Mouse (Mus musculus): ENCODE measurements at regions not wholly inside any gene's neighbourhood (a gene's known extent, or its start where the extent isn't known, plus 50 kb on each side); places are given as distances from the start of the nearest gene placed in this dataset.
A peak's percentile ranks its signal among the peaks of the same experiment; 100 is the strongest.

DNA sequence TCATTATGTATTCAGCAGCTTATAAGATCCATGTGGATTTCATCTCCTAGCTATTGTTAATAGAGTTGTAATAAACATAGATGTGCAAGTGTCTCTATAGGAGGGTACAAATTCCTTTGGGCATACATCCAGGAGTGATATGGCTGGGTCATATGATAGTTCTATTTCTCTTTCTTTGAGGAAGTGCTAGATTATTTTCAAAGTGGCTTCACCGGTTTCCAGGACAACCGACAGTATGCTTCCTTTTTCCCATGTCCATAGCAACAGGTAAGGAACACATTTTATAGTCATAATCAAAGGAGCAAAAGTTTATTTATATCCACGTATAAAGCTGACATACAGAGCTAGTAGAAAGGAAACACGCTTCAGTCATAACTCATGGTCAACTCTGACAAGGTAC lies 710.2 kb upstream of the Tenm4 start:
- DNase-seq (ENCODE audit: low read depth, low spot score) = no peak

DNA sequence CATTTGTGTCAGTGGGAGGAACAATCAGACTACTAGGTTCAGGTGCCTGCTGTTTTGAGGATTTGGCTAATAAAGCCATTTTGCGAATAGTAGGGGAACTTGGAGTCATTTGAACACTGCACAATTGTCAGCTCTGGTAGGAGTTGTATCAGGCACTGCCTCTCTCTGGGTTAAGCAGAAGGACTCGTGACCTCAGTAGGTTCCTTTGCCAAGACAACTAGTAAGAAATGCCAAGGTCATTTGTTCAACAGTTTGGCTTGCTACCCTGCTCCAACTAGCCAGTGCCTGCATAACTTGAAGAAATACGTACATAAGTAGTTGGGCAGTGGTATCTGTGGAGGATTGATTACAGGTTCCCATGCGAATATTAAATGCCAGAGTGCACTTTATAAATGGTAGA lies 705.5 kb upstream of the Tenm4 start:
- DNase-seq (ENCODE audit: low read depth, low spot score) = no peak

DNA sequence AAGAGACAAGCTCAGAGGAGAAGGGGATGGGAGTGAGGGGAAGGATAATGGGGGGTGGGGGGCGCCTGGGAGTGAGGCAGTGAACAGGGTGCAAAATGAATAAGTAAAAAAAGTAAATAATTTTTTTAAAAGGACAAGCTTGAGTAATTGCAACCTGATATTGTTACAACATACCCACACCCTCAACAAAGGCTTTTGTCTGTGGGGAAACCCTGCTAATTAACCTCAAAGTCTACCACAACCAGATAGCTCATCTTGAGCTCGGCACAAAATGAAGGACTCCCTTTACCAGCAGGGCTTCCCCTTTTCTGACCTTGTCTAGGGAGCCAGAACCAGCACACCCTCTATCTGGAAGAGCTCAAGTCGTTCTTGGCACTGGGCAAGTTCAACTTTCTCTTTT lies 704.0 kb upstream of the Tenm4 start:
- DNase-seq (ENCODE audit: low read depth, low spot score) = no peak

DNA sequence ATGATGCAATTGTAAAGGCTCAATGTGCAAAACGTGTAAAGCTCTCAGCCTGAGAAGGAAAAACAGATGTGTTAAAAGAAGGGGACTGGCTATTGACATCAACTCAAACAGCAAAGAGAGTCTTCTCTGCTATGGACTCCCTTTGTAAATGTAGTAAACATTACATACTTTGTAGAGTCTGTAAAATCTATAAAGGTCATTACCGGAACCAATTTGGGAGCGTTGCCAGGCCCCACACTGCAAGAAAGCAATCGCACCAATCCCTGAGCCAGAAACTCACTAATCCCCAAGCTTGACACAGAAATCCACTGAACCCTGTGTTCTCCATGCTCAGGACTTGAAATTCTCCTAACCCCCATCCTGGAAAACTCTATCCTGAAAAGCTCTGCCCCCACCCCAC lies 697.2 kb upstream of the Tenm4 start:
- no peak for DNase-seq (ENCODE audit: low read depth, low spot score)

DNA sequence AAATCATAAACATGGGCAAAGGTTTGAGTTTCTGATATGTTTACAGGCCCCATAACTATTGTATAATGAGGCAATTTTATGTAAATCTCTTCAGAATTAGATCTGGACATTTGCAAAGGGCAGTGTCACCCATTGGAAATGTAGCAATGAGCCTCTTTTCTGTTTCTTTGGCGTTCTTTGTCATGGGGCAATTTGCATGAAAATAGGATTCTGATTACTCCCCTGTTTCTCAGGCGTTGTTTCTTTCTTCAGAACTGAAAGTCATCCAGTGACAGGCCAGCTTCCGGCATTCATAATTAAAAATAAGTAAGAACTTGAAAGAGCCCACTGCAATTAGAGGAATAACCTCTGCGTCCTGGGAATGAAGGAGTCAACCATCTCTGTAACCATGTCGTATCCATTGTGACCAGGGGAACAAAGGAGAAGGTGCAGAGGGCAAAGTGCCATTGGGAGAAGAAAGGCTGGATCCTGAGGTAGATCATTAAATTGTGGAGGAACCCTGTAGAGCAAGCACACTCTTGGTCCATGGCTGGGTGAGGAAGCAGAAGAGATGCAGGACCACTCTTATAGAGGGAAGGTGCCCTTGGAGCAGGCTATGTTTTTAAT lies 690.8 kb upstream of the Tenm4 start:
- DNase-seq (ENCODE audit: low read depth, low spot score) = no peak

DNA sequence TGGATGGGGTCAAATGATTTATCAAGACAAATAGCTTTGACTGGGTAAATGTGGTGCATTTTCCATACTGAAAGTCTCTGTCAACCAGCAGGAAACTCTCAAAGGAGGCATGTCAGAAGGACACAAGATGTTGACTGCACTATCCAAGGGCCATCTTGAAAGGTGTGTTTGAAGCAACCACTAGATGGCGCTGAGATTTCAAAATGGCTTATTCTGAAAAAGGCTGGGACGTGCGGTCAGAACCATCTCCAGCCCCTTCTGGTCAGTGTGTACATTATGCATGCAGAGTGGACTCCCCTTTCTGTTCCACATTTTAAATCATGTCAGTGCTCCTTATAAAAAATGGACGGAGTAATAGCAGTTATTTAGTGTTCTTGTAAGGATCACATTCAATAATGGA lies 681.4 kb upstream of the Tenm4 start:
- peak; percentile 48 for DNase-seq (ENCODE audit: low read depth, low spot score)

DNA sequence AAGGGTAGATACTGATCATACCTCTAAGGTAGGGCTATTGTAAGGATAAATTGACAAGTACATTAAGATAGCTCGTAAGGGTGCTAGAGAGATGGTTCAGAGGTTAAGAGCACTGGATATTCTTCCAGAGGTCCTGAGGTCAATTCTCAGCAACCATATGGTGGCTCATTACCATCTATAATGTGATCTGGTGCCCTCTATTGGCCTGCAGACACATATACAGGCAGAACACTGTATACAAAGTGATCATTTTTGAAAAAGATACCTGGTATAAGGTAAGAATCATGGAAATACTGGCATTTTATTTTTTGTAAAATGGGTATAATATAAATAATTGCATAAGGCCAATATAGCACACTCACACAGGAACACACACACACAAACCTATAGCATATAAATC lies 676.3 kb upstream of the Tenm4 start:
- DNase-seq (ENCODE audit: low read depth, low spot score) = no peak

DNA sequence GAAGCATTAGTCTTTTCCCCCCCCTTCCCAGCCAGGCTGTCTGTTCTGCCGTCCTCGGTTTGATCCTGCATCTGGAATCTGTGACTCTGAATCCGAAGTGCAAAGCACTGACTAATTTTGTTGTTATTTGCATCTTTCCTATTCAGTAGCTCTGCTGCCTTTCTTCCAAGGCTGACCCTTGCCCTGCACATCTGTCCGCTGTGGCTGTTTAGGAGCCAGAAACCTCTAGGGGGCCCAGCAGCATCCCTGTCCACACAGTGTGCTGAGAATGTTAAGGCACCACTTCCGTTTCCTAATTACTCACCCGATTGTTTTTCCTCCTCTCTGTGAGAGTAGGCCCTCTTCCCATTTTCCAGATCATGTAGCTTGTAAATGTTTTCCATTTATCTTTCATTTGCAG lies 668.1 kb upstream of the Tenm4 start:
- DNase-seq (ENCODE audit: low read depth, low spot score) = no peak

DNA sequence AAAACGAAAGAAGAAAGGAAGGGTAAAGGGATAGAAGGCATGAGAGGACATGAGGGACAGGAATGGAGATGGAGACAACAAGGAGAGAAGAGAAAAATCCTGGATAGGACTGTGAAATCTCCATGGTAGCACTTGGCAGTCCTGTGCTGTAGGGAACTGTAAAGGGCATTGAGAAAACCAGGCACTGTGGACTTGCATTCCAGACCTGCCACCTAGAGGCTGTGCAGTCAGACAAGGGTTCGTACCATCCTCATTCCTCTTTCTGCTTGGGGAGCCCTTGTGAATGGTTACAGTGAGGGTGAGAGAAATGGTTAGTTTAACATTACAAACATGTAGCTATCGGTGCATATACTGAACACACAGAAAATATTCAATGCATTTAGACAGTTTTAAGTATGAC lies 623.8 kb upstream of the Tenm4 start:
- DNase-seq (ENCODE audit: low read depth, low spot score) = no peak

DNA sequence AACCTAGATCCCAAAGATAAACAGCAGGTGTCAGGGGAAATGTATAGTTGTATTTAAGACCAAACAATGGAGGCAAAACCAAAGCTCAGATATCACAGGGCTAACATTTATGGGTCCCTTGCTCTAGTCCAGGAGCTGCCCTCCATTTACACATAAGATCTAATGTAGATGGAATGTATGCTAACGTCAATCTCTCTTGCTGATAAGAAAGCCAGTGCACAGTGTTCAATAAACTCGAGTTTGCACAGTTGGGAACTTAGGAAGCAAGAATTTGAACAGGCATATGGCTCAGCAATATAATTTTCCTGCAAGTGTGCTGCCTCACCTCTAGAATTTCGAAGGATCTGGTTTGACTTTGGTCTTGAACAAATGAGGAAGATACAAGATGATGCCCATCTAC lies 620.9 kb upstream of the Tenm4 start:
- DNase-seq (ENCODE audit: low read depth, low spot score) = no peak

DNA sequence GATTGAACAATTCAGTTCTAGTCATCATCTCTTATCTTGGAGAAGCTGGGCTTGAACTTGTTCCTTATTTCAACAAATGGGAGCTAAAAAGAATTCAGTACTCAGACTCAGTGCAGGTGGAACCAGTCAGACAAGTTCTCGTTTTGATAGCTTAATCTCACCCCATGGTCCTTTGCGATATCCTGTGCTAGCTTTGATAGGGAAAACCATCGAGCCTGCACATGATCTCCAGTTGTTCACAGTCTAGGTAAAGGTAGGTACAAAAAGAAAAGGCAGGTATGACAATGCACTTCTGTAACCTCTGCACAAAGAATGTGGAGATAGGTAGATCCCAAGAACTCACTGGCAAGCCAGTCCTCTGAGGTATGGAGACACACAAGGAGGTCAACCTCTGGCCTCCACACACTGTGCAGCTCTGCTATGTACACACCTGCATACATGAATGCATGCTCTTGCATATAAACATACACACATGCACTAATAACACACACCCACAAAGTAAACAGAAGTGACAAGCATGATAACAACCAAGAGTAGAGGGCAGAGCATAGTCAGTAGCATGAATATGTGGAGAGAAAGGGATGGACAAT lies 619.2 kb upstream of the Tenm4 start:
- no peak for DNase-seq (ENCODE audit: low read depth, low spot score)

DNA sequence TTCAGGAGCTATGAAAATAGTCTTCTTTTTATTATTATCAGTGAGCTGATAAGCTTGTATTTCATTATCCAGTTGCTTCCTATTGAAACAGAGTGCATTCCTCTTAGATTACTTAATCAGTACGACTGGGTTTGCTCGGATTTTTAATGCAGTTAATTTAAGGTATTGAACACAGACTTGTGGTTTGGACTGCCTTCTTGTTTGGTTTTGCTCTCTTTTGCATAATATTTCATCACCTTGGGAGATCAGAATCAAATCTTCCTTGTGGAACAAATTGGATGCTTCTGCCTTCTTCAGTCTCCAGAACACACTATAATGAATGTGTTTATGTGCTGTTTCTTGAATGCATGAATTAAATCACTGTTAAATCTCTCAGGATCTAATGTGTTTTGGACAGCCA lies 612.5 kb upstream of the Tenm4 start:
- DNase-seq (ENCODE audit: low read depth, low spot score) = no peak

DNA sequence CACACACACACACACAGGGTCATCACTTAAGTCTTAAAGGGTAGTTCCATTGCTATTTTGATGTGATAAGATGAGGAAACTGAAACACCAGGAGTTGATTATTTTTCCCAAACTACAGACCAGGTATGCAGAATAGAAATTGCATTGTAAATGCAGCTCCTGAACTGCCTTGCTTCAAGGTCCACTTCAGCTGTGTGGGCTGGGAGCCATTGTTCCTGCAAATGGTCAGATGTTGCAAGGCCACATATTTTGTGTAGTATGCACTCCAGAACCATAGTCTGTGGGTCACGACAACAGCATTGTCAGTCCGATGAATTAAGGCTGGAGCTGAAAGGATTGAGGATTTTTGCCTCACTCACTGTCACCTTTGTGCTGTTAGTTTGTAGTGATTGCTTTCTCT lies 592.4 kb upstream of the Tenm4 start:
- DNase-seq (ENCODE audit: low read depth, low spot score) = no peak

DNA sequence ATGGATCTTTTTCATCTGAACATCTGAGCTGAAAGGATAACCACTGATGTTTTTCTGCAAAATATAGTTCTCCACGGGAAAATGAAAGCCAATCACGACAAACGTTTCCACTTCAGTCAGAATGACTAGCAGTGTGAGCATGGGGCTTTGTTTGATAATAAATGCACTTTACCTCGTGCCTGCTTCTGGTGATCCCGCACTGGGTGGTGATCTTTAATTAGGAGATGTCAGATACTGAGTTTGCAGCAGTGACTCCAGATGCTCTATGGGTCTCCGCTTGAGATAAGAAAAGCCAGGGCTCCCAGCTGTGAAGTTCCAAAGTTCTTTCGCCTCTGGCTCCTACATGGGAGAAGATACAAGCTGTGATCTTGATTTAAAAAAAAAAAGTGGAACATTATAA lies 589.7 kb upstream of the Tenm4 start:
- no peak for DNase-seq (ENCODE audit: low read depth, low spot score)

DNA sequence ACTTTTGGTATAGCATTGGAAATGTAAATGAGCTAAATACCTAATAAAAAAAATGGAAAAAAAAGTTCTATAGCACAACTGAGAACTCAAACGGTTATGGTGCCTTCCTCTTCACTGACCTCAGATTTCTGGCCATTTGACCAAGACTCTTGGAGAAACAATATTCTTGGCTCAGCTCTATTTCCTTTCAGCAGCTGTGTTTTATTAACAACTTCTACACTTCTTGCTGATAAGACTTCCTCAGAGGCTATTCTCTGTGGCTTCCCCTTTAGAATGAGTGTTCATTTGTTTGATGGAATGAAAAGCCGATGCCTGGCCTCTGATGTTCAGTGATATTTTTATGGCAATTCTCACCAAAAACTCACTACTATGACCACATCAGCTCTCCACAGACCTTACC lies 572.7 kb upstream of the Tenm4 start:
- no peak for DNase-seq (ENCODE audit: low read depth, low spot score)

DNA sequence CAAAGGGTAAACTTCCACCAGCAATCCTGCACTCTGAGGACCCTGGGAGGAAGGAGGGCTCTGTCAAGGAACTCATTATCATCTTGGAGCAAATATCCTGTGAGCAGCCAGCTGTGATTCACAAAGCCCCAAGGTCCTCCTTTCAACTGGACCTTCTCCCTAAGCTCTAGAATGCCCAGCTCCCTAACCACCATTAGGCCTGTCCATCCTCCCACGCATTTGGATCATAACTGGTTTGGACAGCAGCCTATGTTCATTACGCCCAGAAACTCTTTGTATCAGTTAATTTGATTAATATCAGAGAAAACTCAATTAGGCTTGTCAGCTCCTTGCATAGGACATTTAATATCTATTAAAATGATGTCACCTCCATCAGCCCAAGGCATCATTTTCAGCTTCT lies 557.3 kb upstream of the Tenm4 start:
- DNase-seq (ENCODE audit: low read depth, low spot score) = peak; percentile 3

DNA sequence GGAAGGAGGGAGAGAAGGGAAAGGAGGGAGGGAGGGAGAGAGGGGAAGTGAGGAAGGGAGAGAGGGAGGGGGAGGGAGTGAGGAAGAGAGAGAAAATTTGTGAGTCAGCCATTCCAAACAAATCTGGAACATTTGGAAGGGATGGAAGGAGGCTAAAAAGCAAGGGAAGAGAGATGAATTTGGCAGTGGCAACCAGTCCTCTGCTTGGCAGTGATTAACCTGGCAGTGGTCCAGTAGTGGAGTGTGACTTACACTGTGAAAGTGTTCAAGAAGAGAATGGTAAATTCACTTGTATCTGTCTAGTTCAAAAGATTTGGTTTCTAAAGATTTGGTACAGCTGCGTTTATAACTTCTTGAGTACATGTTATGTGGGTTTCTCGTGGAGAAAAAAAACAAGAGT lies 553.7 kb upstream of the Tenm4 start:
- no peak for DNase-seq (ENCODE audit: low read depth, low spot score)

DNA sequence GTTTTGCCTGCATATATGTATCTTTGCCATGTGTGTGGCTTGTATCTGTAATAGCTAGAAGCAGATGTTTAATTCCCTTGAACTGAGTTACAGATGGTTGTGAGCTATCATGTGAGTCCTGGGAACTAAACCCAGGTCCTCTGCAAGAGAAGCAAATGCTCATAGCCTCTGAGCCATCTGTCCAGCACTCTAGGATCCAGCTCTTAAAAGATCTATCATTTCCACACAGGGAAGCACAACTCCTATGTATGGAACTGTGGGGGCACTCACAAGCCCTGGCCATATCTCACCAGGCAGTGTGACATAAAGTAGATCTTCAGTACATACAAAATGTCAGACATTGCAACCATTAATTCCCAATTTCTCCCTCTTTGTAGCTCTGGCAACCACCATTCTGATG lies 552.9 kb upstream of the Tenm4 start:
- DNase-seq (ENCODE audit: low read depth, low spot score) = no peak

DNA sequence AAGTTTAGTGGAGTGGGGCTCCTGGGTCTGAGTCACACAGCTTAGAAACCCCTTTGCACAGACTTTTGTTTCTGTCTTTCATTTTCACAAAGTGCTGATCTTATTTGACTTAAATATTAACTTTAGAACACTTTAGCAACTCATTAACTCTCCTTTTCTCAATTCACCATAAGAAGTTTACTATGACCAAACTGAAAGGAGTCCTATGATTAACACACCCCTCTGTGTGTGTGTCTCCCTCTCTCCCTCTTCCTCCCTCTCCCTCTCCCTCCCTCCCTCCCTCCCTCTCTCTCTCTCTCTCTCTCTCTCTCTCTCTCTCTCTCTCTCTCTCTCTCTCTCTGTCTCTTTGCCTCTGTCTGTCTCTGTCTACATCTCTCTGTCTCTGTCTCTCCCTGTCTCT lies 551.0 kb upstream of the Tenm4 start:
- no peak for DNase-seq (ENCODE audit: low read depth, low spot score)

DNA sequence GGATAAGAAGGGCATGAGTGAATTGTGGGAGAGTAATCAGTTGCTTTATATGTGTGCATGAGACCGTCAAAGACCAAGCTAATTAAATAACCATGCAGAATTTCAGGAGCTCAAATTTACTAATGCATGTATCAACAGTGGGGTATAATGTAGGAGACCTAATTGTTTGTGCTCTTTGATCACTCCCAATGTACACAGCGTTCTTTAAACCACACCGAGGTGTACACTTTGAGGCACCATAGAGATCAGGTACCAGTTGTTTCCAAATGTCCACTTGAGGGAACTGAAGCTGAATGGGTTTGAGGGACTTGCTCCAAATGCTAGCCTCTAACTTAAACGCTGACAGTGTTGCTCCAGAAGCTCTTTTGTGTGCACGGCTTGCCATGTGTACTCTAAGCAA lies 530.4 kb upstream of the Tenm4 start:
- DNase-seq (ENCODE audit: low read depth, low spot score) = no peak

DNA sequence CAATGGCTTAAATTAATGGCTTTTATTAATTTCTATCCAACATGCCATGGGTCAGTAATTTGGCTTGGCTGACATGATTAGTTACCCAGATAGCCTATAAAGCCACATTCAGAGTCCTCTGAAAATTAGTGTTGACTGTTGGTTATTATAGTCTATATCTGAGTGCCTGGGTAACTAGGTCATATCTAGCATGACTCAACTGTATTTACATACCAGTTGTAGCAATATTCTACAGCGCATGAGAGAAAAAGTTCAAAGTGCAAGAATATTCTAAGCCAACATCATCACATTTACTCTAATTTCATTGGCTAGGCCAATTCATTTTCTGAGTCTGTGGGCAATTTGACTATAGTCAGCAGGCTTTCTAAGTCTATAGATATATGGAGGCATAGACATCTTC lies 496.7 kb upstream of the Tenm4 start:
- no peak for DNase-seq (ENCODE audit: low read depth, low spot score)

DNA sequence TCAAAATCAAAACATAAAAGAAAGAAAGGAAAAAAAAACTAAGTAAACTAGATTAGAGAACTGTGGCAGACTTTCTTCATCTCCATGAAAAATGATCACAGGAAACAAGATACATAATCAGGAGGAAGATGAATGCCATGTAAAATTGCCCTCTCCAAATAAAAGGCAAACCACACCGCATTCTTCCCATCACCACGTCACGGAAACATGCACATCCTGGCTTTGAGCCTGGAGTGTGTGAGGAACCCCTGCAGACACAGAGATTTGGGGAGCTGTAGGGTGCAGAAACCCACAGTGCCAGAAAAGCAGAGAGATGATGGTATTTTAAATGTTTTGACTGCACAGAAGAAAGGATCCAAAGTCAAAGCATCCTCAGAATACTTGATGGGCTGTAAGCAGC lies 488.5 kb upstream of the Tenm4 start:
- no peak for DNase-seq (ENCODE audit: low read depth, low spot score)

DNA sequence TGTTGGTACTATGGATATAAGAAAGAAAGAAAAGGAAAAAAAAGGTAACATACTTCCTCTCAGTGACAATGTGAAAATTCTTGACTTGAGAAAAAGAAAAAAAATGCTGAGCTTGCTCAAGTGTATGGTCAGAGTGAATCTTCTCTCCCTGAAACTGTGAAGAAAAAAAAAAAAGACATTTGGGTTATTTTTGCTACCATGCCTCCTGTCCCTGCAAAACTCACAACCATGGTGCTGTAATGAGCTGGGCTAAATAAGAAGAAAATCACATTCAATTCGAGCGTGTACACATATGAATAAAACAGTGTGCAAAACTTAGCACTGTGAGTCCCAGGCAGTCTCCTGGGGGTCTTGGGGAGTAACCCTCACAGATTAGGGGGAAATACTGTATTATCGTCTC lies 483.3 kb upstream of the Tenm4 start:
- DNase-seq (ENCODE audit: low read depth, low spot score) = no peak
